Mouse (Mus musculus) MEL (cell line): ENCODE measurements around the gene Phf20. TPM values are rescaled to one million over a fixed set of nuclear protein-coding genes. Genes with fewer than 3 reads are reported as not detected.
A peak's percentile ranks its signal among the peaks of the same experiment; 100 is the strongest.

ENCODE experiments used
- DNase-seq: peaks from one replicate; pipeline ENCODE4 v3.0.0; 2011; ENCODE audit warnings: low read depth, low spot score
- H3K27ac ChIP-seq: 2 replicates; pipeline ENCODE4 v1.5.1; 2012; ENCODE audit warnings: low read depth, mild to moderate bottlenecking, control low read depth, low read length, moderate library complexity; ENCODE audit not compliant: control insufficient read depth
- H3K27me3 ChIP-seq, 2 experiments: fragments of 150-350 bp in 1 of 2; sonication (generic) in 1 of 2; 2 replicates each; pipeline ENCODE4 v1.6.1; 2012; ENCODE audit warnings: low read length in 2 of 2, mild to moderate bottlenecking in 2 of 2, improper control_type of control experiment in 1 of 2, moderate library complexity in 1 of 2; ENCODE audit not compliant: insufficient read depth in 2 of 2, control insufficient read depth in 1 of 2
- H3K36me3 ChIP-seq, 2 experiments: 2 replicates each; pipeline ENCODE4 v1.6.1; 2012 to 2014; ENCODE audit warnings: low read length in 2 of 2, improper control_type of control experiment in 1 of 2, inconsistent platforms in 1 of 2, mild to moderate bottlenecking in 1 of 2; ENCODE audit not compliant: insufficient read depth in 2 of 2, control insufficient read depth in 1 of 2
- H3K4me1 ChIP-seq, 2 experiments: fragments of 150-350 bp in 1 of 2; sonication (generic) in 1 of 2; 2 replicates each; pipeline ENCODE4 v1.6.1; 2012; ENCODE audit warnings: low read length in 2 of 2, improper control_type of control experiment in 1 of 2, mild to moderate bottlenecking in 1 of 2; ENCODE audit not compliant: insufficient read depth in 2 of 2, control insufficient read depth in 1 of 2
- H3K4me3 ChIP-seq, 2 experiments: fragments of 150-350 bp in 1 of 2; sonication (generic) in 1 of 2; 2 replicates each; pipeline ENCODE4 v1.5.1; 2012; ENCODE audit warnings: low read depth in 2 of 2, low read length in 2 of 2, mild to moderate bottlenecking in 2 of 2, moderate library complexity in 2 of 2, control low read depth in 1 of 2, improper control_type of control experiment in 1 of 2; ENCODE audit not compliant: control insufficient read depth in 1 of 2, insufficient read depth in 1 of 2
- H3K79me2 ChIP-seq: 2 replicates; pipeline ENCODE4 v1.6.1; 2012; ENCODE audit warnings: mild to moderate bottlenecking, low read length, moderate library complexity; ENCODE audit not compliant: control insufficient read depth, poor library complexity, insufficient read depth
- H3K9ac ChIP-seq: 2 replicates; pipeline ENCODE4 v1.6.1; 2012; ENCODE audit warnings: low read depth, mild to moderate bottlenecking, control low read depth, low read length, moderate library complexity; ENCODE audit not compliant: control insufficient read depth, poor library complexity, severe bottlenecking
- H3K9me3 ChIP-seq: fragments of 150-350 bp; sonication (generic); replicated peaks from 2 replicates; pipeline ENCODE4 v1.6.1; 2012; ENCODE audit warnings: mild to moderate bottlenecking, low read length, improper control_type of control experiment, moderate library complexity; ENCODE audit not compliant: insufficient read depth
- BHLHE40 ChIP-seq: IDR thresholded peaks from 2 replicates; pipeline ENCODE4 v1.6.1; 2012; ENCODE audit warnings: low read depth, mild to moderate bottlenecking, inconsistent platforms, low read length, improper control_type of control experiment, borderline replicate concordance
- CHD1 ChIP-seq: IDR thresholded peaks from 2 replicates; pipeline ENCODE4 v1.6.1; 2012; ENCODE audit warnings: low read depth, mild to moderate bottlenecking, inconsistent platforms, low read length, improper control_type of control experiment
- CHD2 ChIP-seq: IDR thresholded peaks from 2 replicates; pipeline ENCODE4 v1.6.1; 2011; ENCODE audit warnings: low read length, improper control_type of control experiment
- CTCF ChIP-seq, 3 experiments: IDR thresholded peaks in 2 of 3; conservative IDR thresholded peaks in 1 of 3; 2 replicates each; pipeline ENCODE4 v1.5.1; 2011 to 2012; ENCODE audit warnings: low read length in 3 of 3, low read depth in 2 of 3, mild to moderate bottlenecking in 2 of 3, improper control_type of control experiment in 1 of 3, inconsistent platforms in 1 of 3, mixed read lengths in 1 of 3, moderate library complexity in 1 of 3; ENCODE audit not compliant: control insufficient read depth in 1 of 3, insufficient read depth in 1 of 3, poor library complexity in 1 of 3, severe bottlenecking in 1 of 3
- E2F4 ChIP-seq: IDR thresholded peaks from 2 replicates; pipeline ENCODE4 v1.6.1; 2011; ENCODE audit warnings: low read depth, low read length, improper control_type of control experiment, borderline replicate concordance
- ELF1 ChIP-seq: IDR thresholded peaks from 2 replicates; pipeline ENCODE4 v1.6.1; 2014; ENCODE audit warnings: low read depth, mild to moderate bottlenecking, inconsistent platforms, low read length, improper control_type of control experiment, moderate library complexity
- EP300 ChIP-seq, 2 experiments: IDR thresholded peaks; 2 replicates each; pipeline ENCODE4 v1.6.1; 2011; ENCODE audit warnings: improper control_type of control experiment in 2 of 2, low read length in 2 of 2, low read depth in 1 of 2, mild to moderate bottlenecking in 1 of 2
- ETS1 ChIP-seq: IDR thresholded peaks from 2 replicates; pipeline ENCODE4 v1.6.1; 2012; ENCODE audit warnings: low read depth, mild to moderate bottlenecking, inconsistent platforms, low read length, improper control_type of control experiment, moderate library complexity
- GATA1 ChIP-seq: IDR thresholded peaks from 2 replicates; pipeline ENCODE4 v1.6.1; 2011; ENCODE audit warnings: low read depth, low read length, improper control_type of control experiment
- HCFC1 ChIP-seq: IDR thresholded peaks from 2 replicates; pipeline ENCODE4 v1.6.1; 2012; ENCODE audit warnings: low read depth, mild to moderate bottlenecking, inconsistent platforms, low read length, improper control_type of control experiment, moderate library complexity
- JUND ChIP-seq: IDR thresholded peaks from 2 replicates; pipeline ENCODE4 v1.6.1; 2011; ENCODE audit warnings: low read depth, mild to moderate bottlenecking, improper control_type of control experiment, low read length
- KAT2A ChIP-seq: conservative IDR thresholded peaks from 2 replicates; pipeline ENCODE4 v1.6.1; 2012; ENCODE audit warnings: low read depth, low read length, improper control_type of control experiment, inconsistent platforms
- MAFK ChIP-seq: IDR thresholded peaks from 2 replicates; pipeline ENCODE4 v1.6.1; 2011; ENCODE audit warnings: low read depth, mild to moderate bottlenecking, low read length, improper control_type of control experiment, borderline replicate concordance
- MAX ChIP-seq: IDR thresholded peaks from 2 replicates; pipeline ENCODE4 v1.6.1; 2011; ENCODE audit warnings: low read length, improper control_type of control experiment
- MEF2A ChIP-seq: IDR thresholded peaks from 2 replicates; pipeline ENCODE4 v1.6.1; 2014; ENCODE audit warnings: low read depth, mild to moderate bottlenecking, inconsistent platforms, low read length, improper control_type of control experiment; ENCODE audit not compliant: poor library complexity, insufficient replicate concordance, severe bottlenecking; ENCODE audit errors: extremely low read depth
- MXI1 ChIP-seq: IDR thresholded peaks from 2 replicates; pipeline ENCODE4 v1.6.1; 2011; ENCODE audit warnings: mild to moderate bottlenecking, low read depth, low read length, improper control_type of control experiment
- MYB ChIP-seq: IDR thresholded peaks from 2 replicates; pipeline ENCODE4 v1.6.1; 2011; ENCODE audit warnings: mild to moderate bottlenecking, low read depth, low read length, improper control_type of control experiment
- MYC ChIP-seq: IDR thresholded peaks from 2 replicates; pipeline ENCODE4 v1.6.1; 2011; ENCODE audit warnings: low read depth, mild to moderate bottlenecking, low read length, improper control_type of control experiment, moderate library complexity
- POLR2A ChIP-seq, 2 experiments: IDR thresholded peaks; 2 replicates each; pipeline ENCODE4 v1.6.1; 2011 to 2012; ENCODE audit warnings: low read length in 2 of 2, mild to moderate bottlenecking in 2 of 2, control low read depth in 1 of 2, improper control_type of control experiment in 1 of 2, low read depth in 1 of 2, moderate library complexity in 1 of 2; ENCODE audit not compliant: control insufficient read depth in 1 of 2, insufficient read depth in 1 of 2, poor library complexity in 1 of 2
- POLR2AphosphoS2 ChIP-seq: IDR thresholded peaks from 2 replicates; pipeline ENCODE4 v1.6.1; 2011; ENCODE audit warnings: low read length, improper control_type of control experiment
- POLR2AphosphoS5 ChIP-seq: IDR thresholded peaks from 2 replicates; pipeline ENCODE4 v1.6.1; 2012; ENCODE audit warnings: low read depth, borderline replicate concordance, mild to moderate bottlenecking, inconsistent platforms, low read length, moderate library complexity, mixed read lengths
- RCOR1 ChIP-seq: IDR thresholded peaks from 2 replicates; pipeline ENCODE4 v1.6.1; 2012; ENCODE audit warnings: low read depth, mild to moderate bottlenecking, inconsistent platforms, low read length, improper control_type of control experiment
- SIN3A ChIP-seq: IDR thresholded peaks from 2 replicates; pipeline ENCODE4 v1.6.1; 2012; ENCODE audit warnings: low read length, improper control_type of control experiment, inconsistent platforms
- SMC3 ChIP-seq: IDR thresholded peaks from 2 replicates; pipeline ENCODE4 v1.6.1; 2011; ENCODE audit warnings: low read depth, low read length, improper control_type of control experiment
- TAL1 ChIP-seq: IDR thresholded peaks from 2 replicates; pipeline ENCODE4 v1.6.1; 2012; ENCODE audit warnings: mild to moderate bottlenecking, inconsistent platforms, low read length, moderate library complexity, mixed read lengths
- TBP ChIP-seq: IDR thresholded peaks from 2 replicates; pipeline ENCODE4 v1.8.0; 2011; ENCODE audit warnings: low read depth, low read length, improper control_type of control experiment
- TCF12 ChIP-seq: IDR thresholded peaks from 2 replicates; pipeline ENCODE4 v1.6.1; 2014; ENCODE audit warnings: low read depth, mild to moderate bottlenecking, inconsistent platforms, low read length, improper control_type of control experiment, moderate library complexity
- UBTF ChIP-seq: IDR thresholded peaks from 2 replicates; pipeline ENCODE4 v1.6.1; 2012; ENCODE audit warnings: low read depth, mild to moderate bottlenecking, inconsistent platforms, low read length, improper control_type of control experiment, moderate library complexity, borderline replicate concordance; ENCODE audit not compliant: insufficient read depth
- USF1 ChIP-seq: IDR thresholded peaks from 2 replicates; pipeline ENCODE4 v1.6.1; 2014; ENCODE audit warnings: low read depth, mild to moderate bottlenecking, inconsistent platforms, low read length, improper control_type of control experiment, moderate library complexity
- USF2 ChIP-seq, 2 experiments: IDR thresholded peaks; 2 replicates each; pipeline ENCODE4 v1.6.1; 2011 to 2012; ENCODE audit warnings: improper control_type of control experiment in 2 of 2, low read length in 2 of 2, borderline replicate concordance in 1 of 2, inconsistent platforms in 1 of 2, low read depth in 1 of 2, mild to moderate bottlenecking in 1 of 2; ENCODE audit not compliant: insufficient read depth in 1 of 2
- ZC3H11A ChIP-seq: IDR thresholded peaks from 2 replicates; pipeline ENCODE4 v1.6.1; 2012; ENCODE audit warnings: low read depth, mild to moderate bottlenecking, inconsistent platforms, low read length, improper control_type of control experiment
- ZMIZ1 ChIP-seq: IDR thresholded peaks from 2 replicates; pipeline ENCODE4 v1.6.1; 2012; ENCODE audit warnings: low read depth, mild to moderate bottlenecking, inconsistent platforms, low read length, improper control_type of control experiment, moderate library complexity
- ZNF384 ChIP-seq: IDR thresholded peaks from 2 replicates; pipeline ENCODE4 v1.6.1; 2012; ENCODE audit warnings: low read depth, mild to moderate bottlenecking, inconsistent platforms, low read length, improper control_type of control experiment
- polyA plus RNA-seq, 2 experiments: library from polyadenylated mRNA; stranded (reverse) in 1 of 2; unstranded in 1 of 2; fragments of >175 nt in 1 of 2; fragments of >200 nt in 1 of 2; gene quantifications; 2 replicates each; pipeline versions ENCODE4 v1.2.1 to v1.2.4; 2012; ENCODE audit warnings: low replicate concordance in 2 of 2, low read depth in 1 of 2; ENCODE audit not compliant: insufficient read length in 2 of 2, insufficient read depth in 1 of 2, missing spikeins in 1 of 2
- total RNA-seq: library from RNA; depleted of rRNA; stranded (reverse); fragments of 300-350 nt; gene quantifications from 2 replicates; pipeline ENCODE4 v1.2.3, GENCODE M21; 2012

The Phf20 gene
- total and polyA plus RNA-seq, 3 experiments: 11.7 to 16.9 TPM; not detected in 1

GRCm38 (mm10) chr2:156312297-156312897, 116.1 kb downstream of the Phf20 start, which contains the start of the genes Cnbd2 and Scand1 (continued):
- TF ChIP-seq HCFC1: peak; percentile 83
- TF ChIP-seq SIN3A: peak; percentile 88
- TF ChIP-seq EP300 (IDR thresholded peaks at IDR 0.05; ENCODE audit: low read depth in 1 of 2, low read length in 2 of 2): peak in 1 of 2 experiments; percentile 3; a peak in 1 of 4 replicates
- TF ChIP-seq ZMIZ1: peak; percentile 89; the same call in 1 of the 2 replicates
- TF ChIP-seq ZC3H11A: no peak
- peak; percentile 48; the same call in 1 of the 2 replicates for TF ChIP-seq KAT2A
- no peak for TF ChIP-seq POLR2AphosphoS5
- TF ChIP-seq USF1: peak; percentile 97
- TF ChIP-seq POLR2AphosphoS2: no peak; the same call in none of the 2 replicates
- TF ChIP-seq MYC: peak; percentile 73; the same call in 1 of the 2 replicates
- peak; percentile 58 for TF ChIP-seq TCF12
- peak; percentile 89 for TF ChIP-seq MAX

GRCm38 (mm10) chr2:156313153-156313552, 116.9 kb downstream of the Phf20 start:
- Histone ChIP-seq H3K4me3 (peak overlapping the region; percentile 70 to 96), H3K27me3 (no peaks in the 10 kb centered on the region), H3K79me2 (peaks cover 13% of the 10 kb centered on the region), H3K9ac (peak overlapping the region; percentile 90), H3K9me3 (no peaks in the 10 kb centered on the region), H3K36me3 (peaks cover 0 to 6% of the 10 kb centered on the region in 2 experiments; a peak in 2 of 4 replicates), H3K27ac (peak overlapping the region; percentile 76), H3K4me1 (peaks cover 0 to 3% of the 10 kb centered on the region in 2 experiments; a peak in 3 of 4 replicates)
- DNase-seq: peak; percentile 67
- TF ChIP-seq GATA1 (no peak), CHD2 (no peak), CHD1 (no peak), EP300 (IDR thresholded peaks at IDR 0.05; ENCODE audit: low read depth in 1 of 2, low read length in 2 of 2) (no peak), ELF1 (no peak), POLR2A (IDR thresholded peaks at IDR 0.05; ENCODE audit: control insufficient read depth in 1 of 2, insufficient read depth in 1 of 2, low read depth in 1 of 2, low read length in 2 of 2, poor library complexity in 1 of 2) (no peak), RCOR1 (no peak), KAT2A (no peak), E2F4 (no peak), USF2 (IDR thresholded peaks at IDR 0.05; ENCODE audit: borderline replicate concordance in 1 of 2, insufficient read depth in 1 of 2, low read depth in 1 of 2, low read length in 2 of 2) (no peak), MAFK (no peak), TCF12 (no peak), USF1 (no peak), CTCF (IDR thresholded peaks at IDR 0.05 in 2 of 3, conservative IDR thresholded peaks at IDR 0.05 in 1 of 3; ENCODE audit: control insufficient read depth in 1 of 3, insufficient read depth in 1 of 3, low read depth in 2 of 3, low read length in 3 of 3, poor library complexity in 1 of 3, severe bottlenecking in 1 of 3) (peak; percentile 16 to 50 (median 28); a peak in 2 of 6 replicates), BHLHE40 (no peak), TAL1 (no peak), UBTF (no peak), JUND (no peak), SMC3 (0 out of 2 replicates have a peak, but pooled peaks have one; percentile 14), ETS1 (no peak), ZNF384 (peak; percentile 40; the same call in 1 of the 2 replicates), SIN3A (no peak), MAX (no peak), MYC (peak; percentile 45; the same call in 1 of the 2 replicates), MXI1 (no peak), MYB (no peak), POLR2AphosphoS2 (no peak), ZMIZ1 (no peak), TBP (peak; percentile 53), MEF2A (no peak)
